Mouse (Mus musculus): ENCODE measurements around the gene Pdzd3. TPM values are rescaled to one million over a fixed set of nuclear protein-coding genes. Genes with fewer than 3 reads are reported as not detected.
A peak's percentile ranks its signal among the peaks of the same experiment; 100 is the strongest.
"Not testable (repeated sequence)": the region's sequence is repeated elsewhere in the genome, so short reads cannot be mapped to it uniquely, and the experiment has no call there.

The Pdzd3 gene
- under 1 TPM; 0.37 to 0.39 TPM for total RNA-seq (2021)
- long read RNA-seq, experiment 1, partial matches to known transcripts, result 2 of 2 reads
- long read RNA-seq, experiment 1, other reads (novel, unspliced or antisense), result 0 of 2 reads
- long read RNA-seq, experiment 2, partial matches to known transcripts, result 0 of 1 reads
- long read RNA-seq, experiment 2, other reads (novel, unspliced or antisense), result 1 of 1 reads

DNA sequence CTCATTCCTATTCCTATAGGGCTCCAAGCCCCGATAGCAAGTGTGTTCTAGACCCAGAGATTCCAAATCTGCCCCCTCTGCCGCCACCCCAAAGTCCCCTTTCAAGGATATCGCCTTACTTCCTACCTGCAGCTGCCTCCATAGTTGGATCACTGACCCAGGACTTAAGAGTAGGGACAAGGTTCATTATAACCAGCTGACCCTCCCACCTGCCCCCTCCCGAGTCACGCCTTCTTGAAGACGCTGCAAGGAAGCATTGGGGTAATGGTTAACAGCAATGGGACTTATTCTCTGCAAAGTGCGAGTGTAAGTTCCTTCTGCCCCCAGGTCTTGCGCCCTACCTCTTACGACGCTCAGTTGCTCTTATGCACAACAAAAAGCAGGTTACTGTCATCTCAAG is at the start of gene Pdzd3:
Gene Pdzd3, minus strand, starts transcription at position 158 of the 400 bp plus-strand sequence.
- DNase-seq (ENCODE audit: low spot score in 2 of 2), result no peak

GRCm38 (mm10) chr9:44300001-44300400 is 48.7 kb upstream of the Pdzd3 start:
- DNase-seq (ENCODE audit: low spot score in 2 of 2), result not testable (repeated sequence)

- DNase-seq (ENCODE audit: low spot score in 2 of 2), result no peak
Measured at GRCm38 (mm10) chr9:44292490-44292889, 41.2 kb upstream of the Pdzd3 start.

DNA sequence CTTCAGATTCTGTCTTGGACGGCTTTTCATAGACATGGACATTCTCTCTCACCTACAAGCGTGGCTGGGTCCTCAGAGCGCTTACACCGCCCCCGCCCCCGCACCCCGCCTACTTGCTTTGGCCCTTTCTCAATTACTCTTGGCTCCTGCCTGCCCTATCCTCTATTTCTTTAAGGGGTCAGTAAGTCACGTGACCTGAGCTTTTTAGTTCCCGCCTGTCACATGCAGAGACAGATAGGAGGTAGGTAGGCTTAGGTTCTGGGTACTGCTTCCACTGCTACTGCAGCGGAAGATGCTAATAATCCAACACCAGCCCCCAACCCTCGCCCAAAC is 37.7 kb upstream of the Pdzd3 start:
- DNase-seq (ENCODE audit: low spot score in 2 of 2), result no peak

- peak in 1 of 2 experiments; percentile 23 for DNase-seq (ENCODE audit: low spot score in 2 of 2)
Measured at GRCm38 (mm10) chr9:44288076-44288958, 37.0 kb upstream of the Pdzd3 start, which contains the start of gene Abcg4. Gene Abcg4, minus strand, starts transcription at chr9:44288615.

- peak in 1 of 2 experiments; percentile 30 for DNase-seq (ENCODE audit: low spot score in 2 of 2)
Measured at GRCm38 (mm10) chr9:44287401-44288075, 36.3 kb upstream of the Pdzd3 start.

DNA sequence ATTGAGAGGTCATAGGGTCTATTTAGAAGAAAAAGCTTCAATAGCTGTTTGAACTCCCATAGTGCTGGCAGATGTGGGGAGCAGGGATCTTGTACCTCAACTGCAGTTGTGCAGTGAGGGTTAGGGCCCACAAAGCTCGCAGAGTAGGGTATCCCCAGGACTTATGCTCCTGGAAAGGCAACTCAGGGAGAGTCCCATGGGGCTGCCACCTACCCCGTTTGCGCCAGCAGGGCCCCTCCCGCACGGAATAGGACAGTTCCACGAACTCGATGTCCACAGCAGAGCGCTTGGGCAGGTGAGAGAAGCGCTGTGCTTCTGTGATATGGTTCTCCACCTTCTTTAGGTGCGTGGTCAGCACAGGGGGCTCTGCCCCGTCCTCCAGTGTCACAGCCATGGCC is 35.7 kb upstream of the Pdzd3 start:
- DNase-seq (ENCODE audit: low spot score in 2 of 2), result no peak

DNA sequence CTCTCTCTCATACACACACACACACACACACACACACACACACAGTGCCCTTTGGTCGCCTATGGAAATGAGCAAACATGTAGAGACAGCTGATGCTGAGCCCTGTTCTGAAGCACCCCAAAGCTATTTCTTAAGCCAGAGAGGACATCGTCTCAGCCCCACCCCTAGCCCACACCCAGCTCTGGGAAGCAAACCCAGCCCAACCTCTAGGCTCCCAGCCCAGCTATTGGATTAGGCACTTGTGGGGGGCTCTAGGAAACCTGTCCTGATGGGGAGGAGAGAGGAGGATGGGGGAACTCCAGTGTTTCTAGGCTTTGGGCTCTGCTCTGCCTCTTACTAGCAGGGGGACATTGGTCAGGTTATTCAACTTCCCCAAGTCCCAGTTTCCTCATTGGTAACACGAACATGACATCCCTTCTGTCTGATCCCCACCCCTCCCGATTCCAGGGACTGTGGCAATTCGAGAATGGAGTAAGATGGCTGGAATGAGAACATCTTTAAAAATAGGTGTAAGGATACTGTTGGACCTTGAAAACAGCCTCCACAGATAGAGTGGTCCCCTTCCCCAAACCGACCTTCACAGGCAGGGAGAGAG is 35.1 kb upstream of the Pdzd3 start:
- no peak for DNase-seq (ENCODE audit: low spot score in 2 of 2)

DNA sequence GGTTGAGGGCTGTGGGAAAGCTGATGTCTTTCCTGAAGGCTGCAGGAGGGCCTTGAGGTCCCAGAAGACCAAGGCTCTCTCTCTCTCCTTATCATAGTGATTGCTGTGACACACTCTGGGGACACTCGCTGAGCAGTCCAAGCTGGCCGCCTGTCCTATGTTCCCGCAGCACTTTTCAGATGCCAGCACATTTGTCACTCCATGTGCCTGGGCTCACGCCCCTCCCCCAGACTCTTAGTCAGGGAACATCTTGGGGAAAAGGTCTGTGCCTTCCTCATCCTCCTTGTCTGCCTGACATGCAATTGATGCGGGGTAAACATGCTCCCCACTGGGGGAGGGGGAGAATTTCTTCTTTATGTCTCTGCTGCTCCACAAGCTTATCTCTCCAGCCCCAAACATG is 31.9 kb upstream of the Pdzd3 start:
- no peak for DNase-seq (ENCODE audit: low spot score in 2 of 2)

DNA sequence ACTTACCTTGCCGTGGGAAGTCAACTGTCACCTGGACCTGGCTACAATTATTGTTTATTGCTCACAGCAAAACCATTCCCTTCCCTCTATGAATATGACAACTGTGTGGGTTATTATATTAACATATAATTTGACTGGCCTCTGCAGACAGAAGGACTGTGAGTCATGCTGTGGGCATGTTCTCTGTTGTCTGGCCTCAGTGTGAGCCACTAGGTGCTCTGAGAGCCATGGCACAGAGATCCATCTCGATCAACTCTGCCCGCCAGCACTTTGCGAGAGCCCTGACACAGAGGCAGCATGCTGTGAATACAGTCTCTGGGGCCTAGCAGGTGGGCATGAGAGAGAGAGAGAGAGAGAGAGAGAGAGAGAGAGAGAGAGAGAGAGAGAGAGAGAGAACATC is 18.7 kb upstream of the Pdzd3 start:
- DNase-seq (ENCODE audit: low spot score in 2 of 2), result no peak

- no peak for DNase-seq (ENCODE audit: low spot score in 2 of 2)
Measured at GRCm38 (mm10) chr9:44269077-44269476, 17.8 kb upstream of the Pdzd3 start.

DNA sequence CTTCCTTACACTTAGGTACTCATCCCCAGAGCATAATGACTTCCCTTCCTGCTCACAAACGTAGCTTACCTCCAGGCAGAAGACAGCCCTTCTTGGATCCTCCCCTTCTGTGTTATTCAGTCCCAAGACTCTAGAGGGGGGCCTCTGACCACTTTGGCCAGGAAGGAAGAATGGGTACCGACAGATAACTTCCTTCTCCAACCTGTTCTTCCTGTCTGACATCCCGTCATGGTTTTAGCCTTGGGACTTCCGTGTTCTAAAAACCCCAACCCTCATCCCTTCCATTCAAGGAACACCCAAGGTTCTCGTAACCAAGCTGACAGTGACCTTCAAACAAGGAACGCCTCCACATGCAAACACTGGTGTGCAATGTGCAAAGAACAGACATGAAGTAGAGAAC is 17.2 kb upstream of the Pdzd3 start, which contains the start of gene Nlrx1:
Gene Nlrx1, minus strand, starts transcription at position 168 of the 400 bp plus-strand sequence.
- no peak for DNase-seq (ENCODE audit: low spot score in 2 of 2)

GRCm38 (mm10) chr9:44268027-44268360 is 16.7 kb upstream of the Pdzd3 start:
- peak; percentile 92 to 93 for DNase-seq (ENCODE audit: low spot score in 2 of 2)

- peak in 1 of 2 experiments; percentile 51 for DNase-seq (ENCODE audit: low spot score in 2 of 2)
Measured at GRCm38 (mm10) chr9:44267319-44268026, 16.2 kb upstream of the Pdzd3 start.

DNA sequence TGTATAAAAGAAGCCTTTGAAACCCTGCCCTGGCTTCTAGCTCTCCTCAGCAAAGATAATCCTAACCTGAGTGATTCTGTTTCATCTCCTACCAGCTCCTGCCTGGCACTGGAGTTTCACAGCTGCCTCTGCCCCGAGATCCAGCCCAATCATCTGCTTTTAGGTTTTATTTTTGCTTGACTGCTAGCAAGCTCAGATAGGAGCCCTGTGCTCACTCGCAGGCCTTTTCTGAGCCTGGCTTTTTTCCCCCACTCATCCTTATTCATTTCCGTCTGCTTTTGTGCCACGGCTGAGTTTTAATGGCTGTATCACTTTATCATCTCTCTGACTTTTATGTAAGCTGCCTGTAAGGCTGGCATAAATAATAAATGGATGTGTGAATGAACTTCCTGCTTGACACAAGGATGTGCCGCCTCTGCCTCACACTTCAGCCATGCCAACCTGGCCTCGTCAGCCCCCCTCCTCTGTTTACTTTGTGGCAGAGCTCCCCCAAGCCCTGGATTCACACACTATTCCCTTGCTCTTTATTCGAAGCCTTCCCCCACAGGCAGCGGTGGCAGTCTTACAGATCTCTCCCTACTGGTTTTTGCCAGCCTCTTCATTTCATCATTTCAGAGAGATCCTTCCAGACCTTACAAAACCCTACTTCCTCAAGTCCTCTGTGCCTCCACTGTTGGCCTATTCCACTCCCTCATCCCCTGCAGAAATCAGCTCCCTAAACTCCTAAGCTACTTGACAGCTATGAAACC is 15.4 kb upstream of the Pdzd3 start:
- no peak for DNase-seq (ENCODE audit: low spot score in 2 of 2)

DNA sequence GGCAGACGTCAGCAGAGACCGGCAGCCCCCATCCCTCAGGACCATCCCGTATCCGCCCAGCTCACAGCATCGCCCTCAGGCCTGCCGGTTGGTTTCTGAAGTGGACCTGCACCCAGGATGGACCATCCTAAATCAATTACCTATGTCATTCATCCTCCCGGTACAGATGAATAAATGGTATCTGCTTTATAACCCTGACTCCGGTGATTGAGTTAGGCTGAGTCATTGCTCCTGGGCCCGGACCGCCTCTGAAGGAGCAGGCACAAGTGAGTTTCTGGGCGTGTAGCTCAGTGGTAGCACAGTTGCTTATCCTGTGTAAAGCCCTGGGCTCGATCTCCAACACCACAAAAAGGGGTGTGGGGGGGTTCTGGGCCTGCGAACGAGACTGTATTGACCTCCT is 10.1 kb upstream of the Pdzd3 start:
- DNase-seq (ENCODE audit: low spot score in 2 of 2), result no peak

DNA sequence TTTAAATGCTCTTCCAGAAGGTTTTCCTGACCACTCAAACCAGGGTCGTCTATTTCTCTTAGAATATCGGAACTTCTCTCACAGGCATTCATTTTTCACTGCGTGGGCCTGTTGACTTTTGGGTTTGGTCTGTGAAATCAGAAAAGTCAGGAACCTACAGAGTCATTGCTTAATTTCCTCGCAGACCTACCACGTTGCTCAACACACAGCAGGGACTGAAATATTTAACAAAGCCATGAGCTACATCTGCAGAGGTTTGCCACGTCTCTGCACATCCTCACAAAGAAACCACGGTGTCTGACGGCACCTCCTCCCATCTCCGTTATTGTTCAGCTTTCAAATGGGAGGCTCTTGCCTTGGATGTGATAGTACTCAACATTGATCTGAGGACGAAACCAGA is 7.7 kb upstream of the Pdzd3 start:
- DNase-seq (ENCODE audit: low spot score in 2 of 2), result no peak

GRCm38 (mm10) chr9:44256213-44256612 is 4.9 kb upstream of the Pdzd3 start:
- no peak for DNase-seq (ENCODE audit: low spot score in 2 of 2)

GRCm38 (mm10) chr9:44255136-44255521 is 3.9 kb upstream of the Pdzd3 start:
- no peak for DNase-seq (ENCODE audit: low spot score in 2 of 2)

GRCm38 (mm10) chr9:44254508-44255135 is 3.4 kb upstream of the Pdzd3 start:
- no peak for DNase-seq (ENCODE audit: low spot score in 2 of 2)
